Mouse (Mus musculus): Measurements from ENCODE around the gene Acvrl1. TPM values are rescaled to one million over a fixed set of nuclear protein-coding genes. Genes with fewer than 3 reads are reported as not detected.
A peak's percentile ranks its signal among the peaks of the same experiment; 100 is the strongest.

Acvrl1 gene
- polyA plus RNA-seq, 1 experiment from 2014 or later, result 2.5 TPM

DNA sequence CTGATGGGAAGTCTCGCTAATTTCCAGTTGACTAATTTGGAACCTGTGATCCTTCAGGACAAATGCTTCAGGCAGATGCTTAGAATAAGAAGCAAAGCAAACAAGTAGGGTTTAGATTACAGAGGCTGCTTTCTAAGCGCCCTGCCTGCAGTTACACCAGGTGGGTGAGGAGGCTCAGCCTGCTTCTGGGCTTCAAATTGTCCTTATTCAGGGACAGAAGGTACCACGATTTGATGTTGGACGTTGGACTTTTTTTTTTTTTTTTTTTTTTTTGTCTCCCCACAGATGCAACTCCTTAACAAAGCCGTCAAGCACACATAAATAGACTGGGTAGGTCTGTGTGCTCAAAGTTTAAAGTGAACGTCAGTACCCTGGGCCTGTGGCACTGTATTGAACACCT is 20.3 kb downstream of the Acvrl1 start:
- DNase-seq (ENCODE audit: low spot score) (no peak), ATAC-seq (replicated peaks; ENCODE audit: low FRiP score) (no peak)
- no peak overlapping the region for H3K9ac ChIP-seq (ENCODE audit: low read depth, low read length)
- WGBS, result 47% methylated on average over 6 of the region's 6 CpGs
- no peak overlapping the region for H3K27ac ChIP-seq (ENCODE audit: low read depth, low read length)
- peaks cover 39% of the 10 kb centered on the region for H3K4me1 ChIP-seq (replicated peaks; ENCODE audit: control insufficient read depth, insufficient read depth, low read length)
- no peaks in the 10 kb centered on the region for H3K36me3 ChIP-seq (ENCODE audit: control insufficient read depth, insufficient read depth, low read length)
- H3K27me3 ChIP-seq (replicated peaks; ENCODE audit: control insufficient read depth, insufficient read depth, low read length), result no peaks in the 10 kb centered on the region
- no peak overlapping the region for H3K4me2 ChIP-seq
- no peaks in the 10 kb centered on the region for H3K9me3 ChIP-seq (ENCODE audit: control insufficient read depth, low read length)
- H3K4me3 ChIP-seq (ENCODE audit: low read depth, low read length), result no peak overlapping the region

- ATAC-seq (replicated peaks; ENCODE audit: low FRiP score), result no peak
- H3K36me3 ChIP-seq (ENCODE audit: control insufficient read depth, insufficient read depth, low read length), result no peaks in the 10 kb centered on the region
- H3K4me3 ChIP-seq (ENCODE audit: low read depth, low read length), result no peak overlapping the region
- WGBS, result 52% methylated on average over 9 of the region's 9 CpGs
- H3K4me1 ChIP-seq (replicated peaks; ENCODE audit: control insufficient read depth, insufficient read depth, low read length), result peaks cover 34% of the 10 kb centered on the region
- no peaks in the 10 kb centered on the region for H3K27me3 ChIP-seq (replicated peaks; ENCODE audit: control insufficient read depth, insufficient read depth, low read length)
- no peaks in the 10 kb centered on the region for H3K9me3 ChIP-seq (ENCODE audit: control insufficient read depth, low read length)
- DNase-seq (ENCODE audit: low spot score), result no peak
- H3K9ac ChIP-seq (ENCODE audit: low read depth, low read length), result no peak overlapping the region
- H3K27ac ChIP-seq (ENCODE audit: low read depth, low read length), result no peak overlapping the region
- H3K4me2 ChIP-seq, result no peak overlapping the region
Measured at GRCm38 (mm10) chr15:101151409-101152261, 23.3 kb downstream of the Acvrl1 start.

DNA sequence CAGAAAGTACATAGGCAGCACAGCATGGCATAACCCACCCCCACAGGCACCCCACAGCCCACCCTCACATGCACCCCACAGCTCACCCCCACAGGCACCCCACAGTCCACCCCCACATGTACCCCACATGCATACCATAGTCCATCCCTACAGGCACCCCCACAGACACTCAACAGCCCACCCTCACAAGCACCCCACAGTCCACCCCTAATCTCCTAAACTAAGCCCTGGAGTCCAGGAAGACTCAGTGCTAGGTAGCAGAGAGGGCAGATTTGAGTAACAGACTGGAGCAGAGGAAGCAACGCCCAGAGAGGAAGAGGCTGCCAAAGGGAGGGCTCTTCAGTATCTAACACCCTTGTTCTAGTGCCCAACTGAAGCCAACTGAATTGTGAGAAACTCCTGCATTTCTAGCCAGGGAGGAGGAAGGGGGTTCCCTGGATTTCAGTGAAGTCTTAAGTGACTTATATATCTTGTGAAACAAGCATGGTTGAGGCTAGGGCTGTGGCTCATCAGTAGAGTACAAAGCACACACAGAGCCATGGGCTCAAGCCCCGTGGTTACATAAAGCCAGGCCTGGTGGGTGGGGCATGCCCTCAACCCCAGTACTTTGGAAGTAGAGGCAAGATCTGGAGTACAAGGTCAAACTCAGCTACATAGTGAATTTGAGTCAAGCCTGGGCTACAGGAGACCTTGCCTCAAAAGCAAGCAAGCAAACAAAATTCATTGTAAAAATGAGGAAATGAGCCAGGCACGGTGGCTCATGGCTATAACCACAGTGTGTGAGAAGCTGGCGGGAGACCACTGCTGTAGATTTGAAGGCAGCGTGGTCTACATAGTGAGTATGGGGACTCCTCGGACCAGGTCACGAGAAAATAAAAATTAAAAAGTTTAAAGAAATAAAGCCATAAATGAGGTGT is 26.6 kb downstream of the Acvrl1 start:
- H3K9me3 ChIP-seq (ENCODE audit: control insufficient read depth, low read length), result no peaks in the 10 kb centered on the region
- H3K36me3 ChIP-seq (ENCODE audit: control insufficient read depth, insufficient read depth, low read length), result no peaks in the 10 kb centered on the region
- no peak overlapping the region for H3K4me2 ChIP-seq
- no peak overlapping the region for H3K4me3 ChIP-seq (ENCODE audit: low read depth, low read length)
- DNase-seq (ENCODE audit: low spot score), result no peak
- WGBS, result 53% methylated on average over 7 of the region's 7 CpGs
- no peak overlapping the region for H3K9ac ChIP-seq (ENCODE audit: low read depth, low read length)
- no peak overlapping the region for H3K27ac ChIP-seq (ENCODE audit: low read depth, low read length)
- H3K27me3 ChIP-seq (replicated peaks; ENCODE audit: control insufficient read depth, insufficient read depth, low read length), result no peaks in the 10 kb centered on the region
- peaks cover 12% of the 10 kb centered on the region for H3K4me1 ChIP-seq (replicated peaks; ENCODE audit: control insufficient read depth, insufficient read depth, low read length)
- ATAC-seq (replicated peaks; ENCODE audit: low FRiP score), result 0 out of 2 replicates have a peak, but pooled peaks have one; percentile 20

DNA sequence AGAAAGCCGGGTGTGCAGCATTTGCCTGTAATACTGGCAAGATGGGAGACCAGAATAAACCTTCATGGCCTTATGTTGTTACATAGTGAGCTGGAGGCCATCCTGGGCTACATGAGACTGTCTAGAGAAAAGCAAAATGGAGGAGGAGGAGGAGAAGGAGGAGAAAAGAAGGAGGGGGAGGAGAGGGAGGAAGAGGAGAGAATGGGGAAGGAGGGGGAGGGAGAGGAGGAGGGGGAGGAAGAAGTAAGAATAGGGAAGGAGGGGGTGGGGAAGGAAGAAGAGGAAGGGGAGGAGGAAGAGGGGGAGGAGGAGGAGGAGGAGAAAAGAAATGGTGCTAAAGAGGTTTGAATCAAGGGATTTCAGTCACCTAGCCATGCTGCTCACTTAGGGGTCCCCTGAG is 31.8 kb downstream of the Acvrl1 start:
- Histone ChIP-seq H3K4me1 (replicated peaks; ENCODE audit: control insufficient read depth, insufficient read depth, low read length) (peaks cover 14% of the 10 kb centered on the region), H3K9me3 (ENCODE audit: control insufficient read depth, low read length) (no peaks in the 10 kb centered on the region), H3K36me3 (ENCODE audit: control insufficient read depth, insufficient read depth, low read length) (no peaks in the 10 kb centered on the region), H3K9ac (ENCODE audit: low read depth, low read length) (no peak overlapping the region), H3K4me2 (peak overlapping the region; percentile 21; the same call in 1 of the 2 replicates), H3K27me3 (replicated peaks; ENCODE audit: control insufficient read depth, insufficient read depth, low read length) (no peaks in the 10 kb centered on the region; the same call in 1 of the 2 replicates), H3K4me3 (ENCODE audit: low read depth, low read length) (no peak overlapping the region), H3K27ac (ENCODE audit: low read depth, low read length) (no peak overlapping the region)
- no peak for ATAC-seq (replicated peaks; ENCODE audit: low FRiP score)
- DNase-seq (ENCODE audit: low spot score), result no peak
- WGBS, result 11% methylated on average over 1 of the region's 1 CpGs

GRCm38 (mm10) chr15:101160591-101160990 is 32.3 kb downstream of the Acvrl1 start:
- ATAC-seq (replicated peaks; ENCODE audit: low FRiP score) (no peak), DNase-seq (ENCODE audit: low spot score) (no peak)
- no peaks in the 10 kb centered on the region for H3K9me3 ChIP-seq (ENCODE audit: control insufficient read depth, low read length)
- no peak overlapping the region for H3K4me3 ChIP-seq (ENCODE audit: low read depth, low read length)
- 42% methylated on average over 7 of the region's 7 CpGs for WGBS
- H3K9ac ChIP-seq (ENCODE audit: low read depth, low read length), result no peak overlapping the region
- H3K27me3 ChIP-seq (replicated peaks; ENCODE audit: control insufficient read depth, insufficient read depth, low read length), result no peaks in the 10 kb centered on the region; the same call in 1 of the 2 replicates
- no peaks in the 10 kb centered on the region for H3K36me3 ChIP-seq (ENCODE audit: control insufficient read depth, insufficient read depth, low read length)
- no peak overlapping the region for H3K27ac ChIP-seq (ENCODE audit: low read depth, low read length)
- H3K4me1 ChIP-seq (replicated peaks; ENCODE audit: control insufficient read depth, insufficient read depth, low read length), result peaks cover 14% of the 10 kb centered on the region
- H3K4me2 ChIP-seq, result no peak overlapping the region

GRCm38 (mm10) chr15:101161534-101161933 is 33.2 kb downstream of the Acvrl1 start:
- DNase-seq (ENCODE audit: low spot score) (no peak), ATAC-seq (replicated peaks; ENCODE audit: low FRiP score) (no peak)
- Histone ChIP-seq H3K27ac (ENCODE audit: low read depth, low read length) (no peak overlapping the region), H3K9me3 (ENCODE audit: control insufficient read depth, low read length) (no peaks in the 10 kb centered on the region), H3K27me3 (replicated peaks; ENCODE audit: control insufficient read depth, insufficient read depth, low read length) (no peaks in the 10 kb centered on the region; the same call in 1 of the 2 replicates), H3K9ac (ENCODE audit: low read depth, low read length) (no peak overlapping the region), H3K4me1 (replicated peaks; ENCODE audit: control insufficient read depth, insufficient read depth, low read length) (peaks cover 17% of the 10 kb centered on the region), H3K4me3 (ENCODE audit: low read depth, low read length) (no peak overlapping the region), H3K36me3 (ENCODE audit: control insufficient read depth, insufficient read depth, low read length) (no peaks in the 10 kb centered on the region), H3K4me2 (no peak overlapping the region)
- WGBS, result 83% methylated on average over 7 of the region's 7 CpGs

- no peak overlapping the region for H3K4me2 ChIP-seq
- 55% methylated on average over 15 of the region's 15 CpGs for WGBS
Measured at GRCm38 (mm10) chr15:101163056-101163458, 34.7 kb downstream of the Acvrl1 start.

DNA sequence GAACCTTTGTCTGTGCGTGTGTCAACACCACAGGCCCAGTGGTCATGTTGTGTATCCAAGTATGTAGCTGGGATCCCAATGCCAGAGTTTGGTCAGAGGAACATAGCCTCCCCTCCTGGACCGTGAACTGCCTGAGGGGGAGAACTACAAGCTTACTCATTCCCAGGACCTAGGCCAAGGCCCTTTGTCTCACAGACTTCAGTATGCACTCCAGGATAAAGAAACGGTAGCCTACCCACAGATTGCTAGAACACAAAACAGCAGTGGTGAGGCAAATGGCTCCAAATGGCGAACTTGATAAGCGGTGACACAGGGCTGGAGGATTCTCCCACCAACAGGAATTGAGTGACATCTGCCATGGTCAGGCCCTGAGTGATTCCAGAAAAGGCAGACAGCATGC is 35.5 kb downstream of the Acvrl1 start:
- Histone ChIP-seq H3K27ac (ENCODE audit: low read depth, low read length) (no peak overlapping the region), H3K4me1 (replicated peaks; ENCODE audit: control insufficient read depth, insufficient read depth, low read length) (peaks cover 18% of the 10 kb centered on the region)

More at GRCm38 (mm10) chr15:101163056-101163458, 34.7 kb downstream of the Acvrl1 start:
- no peak overlapping the region for H3K27ac ChIP-seq (ENCODE audit: low read depth, low read length)
- H3K4me1 ChIP-seq (replicated peaks; ENCODE audit: control insufficient read depth, insufficient read depth, low read length), result peaks cover 17% of the 10 kb centered on the region
- DNase-seq (ENCODE audit: low spot score) (no peak), ATAC-seq (replicated peaks; ENCODE audit: low FRiP score) (no peak)
- H3K4me3 ChIP-seq (ENCODE audit: low read depth, low read length), result no peak overlapping the region
- no peaks in the 10 kb centered on the region for H3K36me3 ChIP-seq (ENCODE audit: control insufficient read depth, insufficient read depth, low read length)
- no peak overlapping the region for H3K9ac ChIP-seq (ENCODE audit: low read depth, low read length)
- H3K9me3 ChIP-seq (ENCODE audit: control insufficient read depth, low read length), result no peaks in the 10 kb centered on the region
- H3K27me3 ChIP-seq (replicated peaks; ENCODE audit: control insufficient read depth, insufficient read depth, low read length), result no peaks in the 10 kb centered on the region; the same call in 1 of the 2 replicates

More for the DNA sequence above, 35.5 kb downstream of the Acvrl1 start:
- WGBS, result 42% methylated on average over 5 of the region's 5 CpGs
- no peak for DNase-seq (ENCODE audit: low spot score)
- no peak for ATAC-seq (replicated peaks; ENCODE audit: low FRiP score)
- Histone ChIP-seq H3K4me3 (ENCODE audit: low read depth, low read length) (no peak overlapping the region), H3K9ac (ENCODE audit: low read depth, low read length) (no peak overlapping the region), H3K27me3 (replicated peaks; ENCODE audit: control insufficient read depth, insufficient read depth, low read length) (no peaks in the 10 kb centered on the region; the same call in 1 of the 2 replicates), H3K9me3 (ENCODE audit: control insufficient read depth, low read length) (no peaks in the 10 kb centered on the region), H3K4me2 (no peak overlapping the region), H3K36me3 (ENCODE audit: control insufficient read depth, insufficient read depth, low read length) (no peaks in the 10 kb centered on the region)

All from liver, embryonic 11.5 days (tissue).